Mouse (Mus musculus): ENCODE results near the gene Lsm6. TPM values are rescaled to one million over a fixed set of nuclear protein-coding genes. Genes with fewer than 3 reads are reported as not detected.
A peak's percentile ranks its signal among the peaks of the same experiment; 100 is the strongest.

Gene Lsm6
- polyA plus RNA-seq (2012; ENCODE audit: insufficient read depth, insufficient read length, missing spikeins) = 57.6 and 76.8 TPM in 2 replicates

- Histone ChIP-seq H3K4me1 (ENCODE audit: control insufficient read depth, insufficient read depth, insufficient read length, low read length) (peaks cover 11% of the 10 kb centered on the region; the same call in 1 of the 2 replicates), H3K27ac (replicated peaks; ENCODE audit: low read depth, low read length) (peak within 1 kb of the TSS; percentile 87), H3K4me3 (ENCODE audit: insufficient read depth, low read depth, low read length) (peak within 1 kb of the TSS; percentile 99)
These were observed at the start of gene Lsm6 for GRCm38 (mm10) chr8:78820673-78821310. Gene Lsm6, minus strand, starts transcription at chr8:78821140.

DNA sequence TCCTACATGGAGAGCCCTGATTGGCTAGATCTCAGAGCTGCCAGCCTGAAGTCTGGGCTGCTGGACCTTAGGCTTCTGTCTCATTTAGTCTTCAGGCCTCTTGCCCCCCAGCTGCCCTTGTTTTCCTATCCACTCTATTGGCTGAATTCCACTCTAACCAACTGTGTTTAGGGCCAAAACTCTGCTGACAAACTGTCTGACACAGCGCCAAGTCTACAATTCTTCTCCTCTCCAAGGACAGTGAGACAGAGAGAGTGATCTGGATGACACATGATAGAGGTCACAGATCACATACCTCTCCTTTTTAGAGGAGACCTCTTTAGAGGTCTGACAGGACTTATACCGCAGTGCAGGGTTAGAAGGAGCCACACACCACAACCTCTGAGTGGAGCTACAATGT is 46.1 kb upstream of the Lsm6 start:
- H3K4me1 ChIP-seq (ENCODE audit: control insufficient read depth, insufficient read depth, insufficient read length, low read length) = no peaks in the 10 kb centered on the region
- no peak overlapping the region for H3K4me3 ChIP-seq (ENCODE audit: insufficient read depth, low read depth, low read length)
- no peak overlapping the region for H3K27ac ChIP-seq (replicated peaks; ENCODE audit: low read depth, low read length)

GRCm38 (mm10) chr8:78863001-78863400 is 42.1 kb upstream of the Lsm6 start:
- H3K27ac ChIP-seq (replicated peaks; ENCODE audit: low read depth, low read length) = no peak overlapping the region

GRCm38 (mm10) chr8:78862046-78862445 is 41.1 kb upstream of the Lsm6 start:
- Histone ChIP-seq H3K4me3 (ENCODE audit: insufficient read depth, low read depth, low read length) (no peak overlapping the region), H3K27ac (replicated peaks; ENCODE audit: low read depth, low read length) (no peak overlapping the region), H3K4me1 (ENCODE audit: control insufficient read depth, insufficient read depth, insufficient read length, low read length) (no peaks in the 10 kb centered on the region)

More at GRCm38 (mm10) chr8:78863001-78863400, 42.1 kb upstream of the Lsm6 start:
- H3K4me3 ChIP-seq (ENCODE audit: insufficient read depth, low read depth, low read length) = no peak overlapping the region
- H3K4me1 ChIP-seq (ENCODE audit: control insufficient read depth, insufficient read depth, insufficient read length, low read length) = no peaks in the 10 kb centered on the region

- no peak overlapping the region for H3K4me3 ChIP-seq (ENCODE audit: insufficient read depth, low read depth, low read length)
- no peaks in the 10 kb centered on the region for H3K4me1 ChIP-seq (ENCODE audit: control insufficient read depth, insufficient read depth, insufficient read length, low read length)
- H3K27ac ChIP-seq (replicated peaks; ENCODE audit: low read depth, low read length) = no peak overlapping the region
These were observed 39.8 kb upstream of the Lsm6 start for GRCm38 (mm10) chr8:78860789-78861188.

DNA sequence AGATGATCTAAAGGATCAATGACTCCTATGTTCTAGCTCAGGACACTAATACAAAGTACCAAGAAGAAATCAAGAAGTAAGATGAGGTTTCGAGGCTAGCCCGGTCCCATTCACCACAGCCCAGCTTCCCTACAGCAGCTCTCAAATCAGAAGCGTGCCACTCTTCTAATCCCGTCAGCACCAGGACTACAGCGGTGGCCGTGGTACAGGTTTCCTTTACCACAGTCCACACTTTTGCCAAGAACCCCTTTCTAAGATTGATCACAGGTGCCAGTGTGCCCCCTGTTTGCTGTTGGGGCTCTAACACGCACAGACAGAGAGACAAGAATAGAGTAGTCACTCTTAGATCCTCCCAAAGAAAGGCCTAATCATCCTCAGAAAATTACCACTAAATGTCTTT is 36.5 kb upstream of the Lsm6 start:
- Histone ChIP-seq H3K4me3 (ENCODE audit: insufficient read depth, low read depth, low read length) (no peak overlapping the region), H3K4me1 (ENCODE audit: control insufficient read depth, insufficient read depth, insufficient read length, low read length) (no peaks in the 10 kb centered on the region), H3K27ac (replicated peaks; ENCODE audit: low read depth, low read length) (no peak overlapping the region)

DNA sequence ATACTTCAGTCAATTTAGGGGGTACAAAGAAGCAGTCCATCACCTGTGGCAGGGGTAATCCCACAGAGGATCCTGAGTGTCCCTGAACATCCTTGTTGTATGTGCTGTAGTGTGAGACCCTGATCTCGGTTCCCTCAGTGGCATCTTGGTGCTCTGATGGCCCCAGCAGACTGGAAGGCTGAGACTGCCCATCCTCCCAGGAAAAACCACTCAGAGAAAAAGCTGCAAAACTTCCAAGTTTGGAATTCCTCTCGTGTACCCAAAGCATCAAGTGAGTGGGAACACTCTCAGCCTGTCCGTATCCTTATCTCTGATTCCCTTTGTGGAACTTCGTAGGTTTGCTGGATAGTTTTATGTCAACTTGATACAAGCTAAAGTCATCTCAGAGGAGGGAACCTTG is 31.3 kb upstream of the Lsm6 start:
- Histone ChIP-seq H3K4me1 (ENCODE audit: control insufficient read depth, insufficient read depth, insufficient read length, low read length) (no peaks in the 10 kb centered on the region), H3K27ac (replicated peaks; ENCODE audit: low read depth, low read length) (no peak overlapping the region), H3K4me3 (ENCODE audit: insufficient read depth, low read depth, low read length) (no peak overlapping the region)

GRCm38 (mm10) chr8:78847240-78847639 is 26.3 kb upstream of the Lsm6 start:
- Histone ChIP-seq H3K4me1 (ENCODE audit: control insufficient read depth, insufficient read depth, insufficient read length, low read length) (no peaks in the 10 kb centered on the region), H3K27ac (replicated peaks; ENCODE audit: low read depth, low read length) (no peak overlapping the region)

GRCm38 (mm10) chr8:78844559-78844958 is 23.6 kb upstream of the Lsm6 start:
- Histone ChIP-seq H3K4me3 (ENCODE audit: insufficient read depth, low read depth, low read length) (no peak overlapping the region), H3K27ac (replicated peaks; ENCODE audit: low read depth, low read length) (no peak overlapping the region)

More at GRCm38 (mm10) chr8:78847240-78847639, 26.3 kb upstream of the Lsm6 start:
- H3K4me3 ChIP-seq (ENCODE audit: insufficient read depth, low read depth, low read length) = no peak overlapping the region

GRCm38 (mm10) chr8:78838656-78839413 is 17.9 kb upstream of the Lsm6 start:
- Histone ChIP-seq H3K27ac (replicated peaks; ENCODE audit: low read depth, low read length) (no peak overlapping the region), H3K4me3 (ENCODE audit: insufficient read depth, low read depth, low read length) (no peak overlapping the region), H3K4me1 (ENCODE audit: control insufficient read depth, insufficient read depth, insufficient read length, low read length) (no peaks in the 10 kb centered on the region)

More at GRCm38 (mm10) chr8:78844559-78844958, 23.6 kb upstream of the Lsm6 start:
- H3K4me1 ChIP-seq (ENCODE audit: control insufficient read depth, insufficient read depth, insufficient read length, low read length) = no peaks in the 10 kb centered on the region

DNA sequence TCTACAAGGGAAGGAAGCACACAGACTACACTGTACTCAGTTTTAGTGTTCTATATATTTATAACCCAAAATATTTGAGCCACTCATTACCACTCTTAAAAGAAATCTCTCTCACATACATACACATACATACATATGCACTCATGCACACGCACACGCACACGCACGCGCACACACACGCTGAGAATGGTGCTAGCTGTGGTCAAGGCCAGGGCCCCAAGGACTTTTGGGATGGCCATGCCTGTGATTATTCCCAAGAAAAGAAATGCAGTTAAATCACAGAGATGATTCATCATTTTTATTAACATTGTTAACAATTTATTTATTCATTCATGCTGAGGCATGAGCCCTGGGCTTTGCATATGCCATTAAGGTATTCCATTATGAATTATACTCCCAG is 15.2 kb upstream of the Lsm6 start:
- H3K4me1 ChIP-seq (ENCODE audit: control insufficient read depth, insufficient read depth, insufficient read length, low read length) = no peaks in the 10 kb centered on the region
- H3K4me3 ChIP-seq (ENCODE audit: insufficient read depth, low read depth, low read length) = no peak overlapping the region
- H3K27ac ChIP-seq (replicated peaks; ENCODE audit: low read depth, low read length) = no peak overlapping the region

DNA sequence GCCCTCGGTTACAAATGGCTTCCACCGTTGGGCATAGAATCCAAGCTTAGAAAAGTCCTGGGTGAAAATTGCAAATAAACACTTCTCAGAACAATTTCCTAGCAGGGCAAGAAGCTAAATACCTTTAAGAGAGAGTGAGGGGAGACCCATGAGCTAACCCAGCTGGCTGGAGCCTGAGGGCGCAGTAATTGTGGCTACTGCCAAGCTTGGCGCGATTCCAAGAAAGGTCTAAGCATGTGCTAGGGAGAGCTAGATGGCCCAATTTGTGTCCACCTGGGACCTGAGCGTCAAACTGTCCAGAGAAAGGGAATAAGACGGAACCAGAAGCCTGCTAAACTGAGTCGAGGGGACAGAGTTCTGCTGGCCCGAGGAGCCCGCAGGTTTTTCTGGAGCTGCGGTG is 7.5 kb upstream of the Lsm6 start:
- Histone ChIP-seq H3K27ac (replicated peaks; ENCODE audit: low read depth, low read length) (no peak overlapping the region), H3K4me1 (ENCODE audit: control insufficient read depth, insufficient read depth, insufficient read length, low read length) (no peaks in the 10 kb centered on the region), H3K4me3 (ENCODE audit: insufficient read depth, low read depth, low read length) (no peak overlapping the region)

- no peak overlapping the region for H3K27ac ChIP-seq (replicated peaks; ENCODE audit: low read depth, low read length)
- 0 out of 2 replicates have a peak, but pooled peaks cover 3% of the 10 kb centered on the region for H3K4me1 ChIP-seq (ENCODE audit: control insufficient read depth, insufficient read depth, insufficient read length, low read length)
- H3K4me3 ChIP-seq (ENCODE audit: insufficient read depth, low read depth, low read length) = no peak overlapping the region
These were observed 3.6 kb upstream of the Lsm6 start for GRCm38 (mm10) chr8:78824515-78824914.

DNA sequence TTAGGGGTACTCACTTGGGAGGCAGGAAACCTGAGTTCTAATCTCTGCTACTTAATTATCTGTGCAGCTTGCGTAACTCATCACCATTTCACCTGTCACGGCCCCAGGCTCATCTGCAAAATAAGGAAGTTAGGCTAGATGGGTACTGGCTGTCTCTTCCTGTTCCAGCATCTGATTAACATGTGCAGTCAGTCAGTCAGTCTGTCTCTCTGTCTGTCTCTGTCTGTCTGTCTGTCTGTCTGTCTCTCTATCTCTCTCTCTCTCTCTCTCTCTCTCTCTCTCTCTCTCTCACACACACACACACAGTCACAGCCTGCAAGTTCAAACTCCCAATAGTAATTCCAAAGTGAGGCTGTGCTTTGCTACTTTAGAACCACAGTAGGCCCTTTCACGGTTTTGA is 967 bp downstream of the Lsm6 start:
- peaks cover 11% of the 10 kb centered on the region; the same call in 1 of the 2 replicates for H3K4me1 ChIP-seq (ENCODE audit: control insufficient read depth, insufficient read depth, insufficient read length, low read length)
- peak overlapping the region; percentile 99 for H3K4me3 ChIP-seq (ENCODE audit: insufficient read depth, low read depth, low read length)
- H3K27ac ChIP-seq (replicated peaks; ENCODE audit: low read depth, low read length) = peak overlapping the region; percentile 87

GRCm38 (mm10) chr8:78814743-78815142 is 6.2 kb downstream of the Lsm6 start:
- Histone ChIP-seq H3K4me3 (ENCODE audit: insufficient read depth, low read depth, low read length) (no peak overlapping the region), H3K4me1 (ENCODE audit: control insufficient read depth, insufficient read depth, insufficient read length, low read length) (peaks cover 8% of the 10 kb centered on the region; the same call in 1 of the 2 replicates), H3K27ac (replicated peaks; ENCODE audit: low read depth, low read length) (no peak overlapping the region)

- Histone ChIP-seq H3K4me1 (ENCODE audit: control insufficient read depth, insufficient read depth, insufficient read length, low read length) (peaks cover 6% of the 10 kb centered on the region; the same call in 1 of the 2 replicates), H3K4me3 (ENCODE audit: insufficient read depth, low read depth, low read length) (no peak overlapping the region), H3K27ac (replicated peaks; ENCODE audit: low read depth, low read length) (no peak overlapping the region)
These were observed 7.9 kb downstream of the Lsm6 start for GRCm38 (mm10) chr8:78813021-78813420.

Measured in brown adipose tissue, adult 24 weeks (tissue).